Mouse (Mus musculus) urinary bladder, postnatal 10 days (tissue): ENCODE measurements at regions not wholly inside any gene's neighbourhood (a gene's known extent, or its start where the extent isn't known, plus 50 kb on each side); places are given as distances from the start of the nearest gene placed in this dataset.

Source experiments
- DNase-seq: peaks from one replicate; pipeline ENCODE4 v3.0.0; 2022; ENCODE audit warnings: low spot score

- DNase-seq = no peak
These were observed 398.1 kb downstream of the Lmo4 start for GRCm38 (mm10) chr3:143806940-143807339.

GRCm38 (mm10) chr3:143797850-143798249 is 407.2 kb downstream of the Lmo4 start:
- DNase-seq = no peak

GRCm38 (mm10) chr3:143790905-143791304 is 414.1 kb downstream of the Lmo4 start:
- no peak for DNase-seq

GRCm38 (mm10) chr3:143789932-143790570 is 415.0 kb downstream of the Lmo4 start:
- no peak for DNase-seq

- DNase-seq = no peak
These were observed 418.1 kb downstream of the Lmo4 start for GRCm38 (mm10) chr3:143786889-143787288.

GRCm38 (mm10) chr3:143784353-143784791 is 420.6 kb downstream of the Lmo4 start:
- no peak for DNase-seq

GRCm38 (mm10) chr3:143778161-143778560 is 426.9 kb downstream of the Lmo4 start:
- no peak for DNase-seq

- no peak for DNase-seq
These were observed 445.7 kb downstream of the Lmo4 start for GRCm38 (mm10) chr3:143759337-143759736.

GRCm38 (mm10) chr3:143753197-143753596 is 451.8 kb downstream of the Lmo4 start:
- DNase-seq = no peak

- no peak for DNase-seq
These were observed 452.4 kb downstream of the Lmo4 start for GRCm38 (mm10) chr3:143752660-143753059.

GRCm38 (mm10) chr3:143750128-143750527 is 454.9 kb downstream of the Lmo4 start:
- DNase-seq = no peak

GRCm38 (mm10) chr3:143743649-143744048 is 461.4 kb downstream of the Lmo4 start:
- no peak for DNase-seq

- no peak for DNase-seq
These were observed 462.0 kb downstream of the Lmo4 start for GRCm38 (mm10) chr3:143742786-143743571.

GRCm38 (mm10) chr3:143738676-143739075 is 466.3 kb downstream of the Lmo4 start:
- DNase-seq = no peak

GRCm38 (mm10) chr3:143737844-143738243 is 467.2 kb downstream of the Lmo4 start:
- no peak for DNase-seq

- DNase-seq = no peak
These were observed 468.2 kb downstream of the Lmo4 start for GRCm38 (mm10) chr3:143736651-143737398.

GRCm38 (mm10) chr3:143734791-143735190 is 470.2 kb downstream of the Lmo4 start:
- no peak for DNase-seq

- DNase-seq = no peak
These were observed 471.9 kb downstream of the Lmo4 start for GRCm38 (mm10) chr3:143732966-143733725.

- DNase-seq = no peak
These were observed 475.4 kb downstream of the Lmo4 start for GRCm38 (mm10) chr3:143729473-143730076.

- no peak for DNase-seq
These were observed 482.4 kb downstream of the Lmo4 start for GRCm38 (mm10) chr3:143722571-143722970.

GRCm38 (mm10) chr3:143722082-143722481 is 482.9 kb downstream of the Lmo4 start:
- DNase-seq = no peak

GRCm38 (mm10) chr3:143713183-143713582 is 491.8 kb downstream of the Lmo4 start:
- no peak for DNase-seq
